Mouse (Mus musculus): ENCODE results near the gene Traf5.

- no peak for TF ChIP-seq POLR2A (IDR thresholded peaks at IDR 0.05; ENCODE audit: borderline replicate concordance, extremely low read depth, insufficient read depth, insufficient read length, poor library complexity, severe bottlenecking)
- TF ChIP-seq CTCF (IDR thresholded peaks at IDR 0.05; ENCODE audit: borderline replicate concordance, extremely low read depth, insufficient read depth, insufficient read length) = no peak
These were observed 141.7 kb downstream of the Traf5 start for GRCm38 (mm10) chr1:191950611-191951010.

All from brain, embryonic 14.5 days (tissue).